Mouse (Mus musculus) heart, adult 2 months (tissue): Measurements from ENCODE around the gene Rab36. TPM values are rescaled to one million over a fixed set of nuclear protein-coding genes. Genes with fewer than 3 reads are reported as not detected.

Experiments
- DNase-seq, 2 experiments: peaks; one replicate each; pipeline ENCODE4 v3.0.0; 2021
- H3K27ac ChIP-seq: fragments of 200-600 bp; 2 replicates; pipeline ENCODE4 v1.8.1; 2022
- H3K27me3 ChIP-seq: fragments of 200-500 bp; 2 replicates; pipeline ENCODE4 v1.6.1; 2012; ENCODE audit warnings: mild to moderate bottlenecking, low read length, inconsistent platforms, mixed read lengths; ENCODE audit not compliant: control insufficient read depth, insufficient read depth
- H3K36me3 ChIP-seq: fragments of 200-500 bp; 2 replicates; pipeline ENCODE4 v1.6.1; 2012; ENCODE audit warnings: low read length, inconsistent platforms; ENCODE audit not compliant: control insufficient read depth, insufficient read depth
- H3K4me1 ChIP-seq: fragments of 200-500 bp; 2 replicates; pipeline ENCODE4 v1.6.1; 2011; ENCODE audit warnings: low read length; ENCODE audit not compliant: control insufficient read depth, insufficient read depth
- H3K4me3 ChIP-seq: fragments of 200-600 bp; 2 replicates; pipeline ENCODE4 v1.8.1; 2022
- H3K79me2 ChIP-seq: fragments of 200-500 bp; replicated peaks from 2 replicates; pipeline ENCODE4 v1.6.1; 2012; ENCODE audit warnings: mild to moderate bottlenecking, inconsistent platforms, low read length, moderate library complexity, mixed read lengths; ENCODE audit not compliant: control insufficient read depth, insufficient read depth
- H3K9ac ChIP-seq: fragments of 200-500 bp; 2 replicates; pipeline ENCODE4 v1.6.1; 2012; ENCODE audit warnings: low read depth, mild to moderate bottlenecking, control low read depth, inconsistent platforms, low read length, mixed read lengths
- CTCF ChIP-seq: fragments of 200-600 bp; IDR thresholded peaks from 2 replicates; pipeline ENCODE4 v1.8.1; 2022; ENCODE audit warnings: antibody characterized with exemption, mild to moderate bottlenecking, moderate library complexity
- EP300 ChIP-seq: fragments of 200-500 bp; IDR thresholded peaks from 2 replicates; pipeline ENCODE4 v1.6.1; 2011; ENCODE audit warnings: low read depth, low read length, control low read depth; ENCODE audit not compliant: insufficient read depth
- POLR2A ChIP-seq: fragments of 200-500 bp; IDR thresholded peaks from 2 replicates; pipeline ENCODE4 v1.6.1; 2011; ENCODE audit warnings: mild to moderate bottlenecking, low read depth, low read length, control low read depth; ENCODE audit not compliant: insufficient read depth
- WGBS: fragments of 180-500 bp; shearing (Covaris S2); methylation state at CpG from one replicate; pipeline ENCODE4 v1.1.7; 2018; 5-methylcytosine and 5-hydroxymethylcytosine counted together
- intact Hi-C: fragments of 180-260 bp; cut with DNase I; formaldehyde crosslinking; loops from one replicate; pipeline ENCODE4 v1.15.1; 2025
- polyA plus RNA-seq: library from polyadenylated mRNA; depleted of rRNA; stranded (reverse); fragments of >200 nt; gene quantifications from 2 replicates; pipeline ENCODE4 v1.2.3, GENCODE M21; 2012
- total RNA-seq, 2 experiments: library from RNA; stranded (reverse); gene quantifications; 2 replicates each; pipeline ENCODE4 v1.2.3; 2021

Rab36 gene
- total and polyA plus RNA-seq, 3 experiments: 0.57 to 3.4 (median 1.0) TPM

- peaks cover 2% of the 10 kb centered on the region for H3K36me3 ChIP-seq
- peaks cover 8% of the 10 kb centered on the region for H3K4me1 ChIP-seq
- H3K4me3 ChIP-seq: no peak overlapping the region
- intact Hi-C loops: no loop called here
- no peak overlapping the region for H3K9ac ChIP-seq
- no peak for DNase-seq
- no peaks in the 10 kb centered on the region for H3K27me3 ChIP-seq
- H3K79me2 ChIP-seq: peaks cover 3% of the 10 kb centered on the region; the same call in 1 of the 2 replicates
- TF ChIP-seq EP300: no peak
- no peak for TF ChIP-seq CTCF
- TF ChIP-seq POLR2A: no peak
- H3K27ac ChIP-seq: no peak overlapping the region
Measured at GRCm38 (mm10) chr10:75067446-75067845, 30.6 kb downstream of the Rab36 start.

GRCm38 (mm10) chr10:75068086-75068485 is 31.2 kb downstream of the Rab36 start:
- H3K79me2 ChIP-seq: peaks cover 3% of the 10 kb centered on the region
- peaks cover 8% of the 10 kb centered on the region for H3K4me1 ChIP-seq
- H3K36me3 ChIP-seq: peaks cover 2% of the 10 kb centered on the region
- WGBS: 33% methylated on average over 2 of the region's 2 CpGs
- DNase-seq: no peak
- H3K27ac ChIP-seq: no peak overlapping the region
- intact Hi-C loops: no loop called here
- TF ChIP-seq CTCF (no peak), POLR2A (no peak), EP300 (no peak)
- H3K27me3 ChIP-seq: 0 out of 2 replicates have a peak, but pooled peaks cover under 1% of the 10 kb centered on the region
- no peak overlapping the region for H3K4me3 ChIP-seq
- H3K9ac ChIP-seq: no peak overlapping the region

- DNase-seq: no peak
- TF ChIP-seq EP300 (no peak), POLR2A (no peak), CTCF (no peak)
- Histone ChIP-seq H3K4me3 (no peak overlapping the region), H3K36me3 (peaks cover 2% of the 10 kb centered on the region), H3K27me3 (0 out of 2 replicates have a peak, but pooled peaks cover 1% of the 10 kb centered on the region), H3K79me2 (peaks cover 6% of the 10 kb centered on the region), H3K4me1 (peaks cover 3% of the 10 kb centered on the region), H3K27ac (no peak overlapping the region; the same call in 1 of the 2 replicates), H3K9ac (no peak overlapping the region)
- 56% methylated on average over 12 of the region's 12 CpGs for WGBS
- intact Hi-C loops: no loop called here
Measured at GRCm38 (mm10) chr10:75068624-75069328, 31.9 kb downstream of the Rab36 start.

GRCm38 (mm10) chr10:75070281-75070976 is 33.6 kb downstream of the Rab36 start:
- TF ChIP-seq CTCF: no peak
- TF ChIP-seq EP300: no peak
- TF ChIP-seq POLR2A: no peak
- WGBS: 64% methylated on average over 11 of the region's 11 CpGs
- Histone ChIP-seq H3K79me2 (peaks cover 6% of the 10 kb centered on the region), H3K36me3 (peaks cover 2% of the 10 kb centered on the region), H3K27ac (no peak overlapping the region), H3K4me1 (peaks cover 3% of the 10 kb centered on the region), H3K27me3 (0 out of 2 replicates have a peak, but pooled peaks cover 1% of the 10 kb centered on the region), H3K4me3 (no peak overlapping the region), H3K9ac (no peak overlapping the region)
- DNase-seq: no peak
- intact Hi-C loops: no loop called here

GRCm38 (mm10) chr10:75075665-75076064 is 38.8 kb downstream of the Rab36 start:
- 82% methylated on average over 5 of the region's 5 CpGs for WGBS
- Histone ChIP-seq H3K4me3 (no peak overlapping the region), H3K79me2 (peaks cover 5% of the 10 kb centered on the region)

More at GRCm38 (mm10) chr10:75075665-75076064, 38.8 kb downstream of the Rab36 start:
- H3K27me3 ChIP-seq: peaks cover 1% of the 10 kb centered on the region; the same call in 1 of the 2 replicates
- H3K4me1 ChIP-seq: peaks cover 2% of the 10 kb centered on the region
- DNase-seq: no peak
- no peak overlapping the region for H3K9ac ChIP-seq
- no peaks in the 10 kb centered on the region for H3K36me3 ChIP-seq
- no peak for TF ChIP-seq EP300
- no peak for TF ChIP-seq POLR2A
- TF ChIP-seq CTCF: no peak
- no peak overlapping the region for H3K27ac ChIP-seq
- intact Hi-C loops: no loop called here
